Mouse (Mus musculus) erythroblast, embryonic 14.5 days (primary cell): ENCODE results near the gene Nell2. TPM values are rescaled to one million over a fixed set of nuclear protein-coding genes. Genes with fewer than 3 reads are reported as not detected.

Source experiments
- H3K27me3 ChIP-seq: 2 replicates; pipeline ENCODE4 v1.6.1; 2012; ENCODE audit warnings: inconsistent platforms; ENCODE audit not compliant: control insufficient read depth
- H3K36me3 ChIP-seq: 2 replicates; pipeline ENCODE4 v1.6.1; 2012; ENCODE audit warnings: mild to moderate bottlenecking, inconsistent platforms; ENCODE audit not compliant: control insufficient read depth
- H3K4me1 ChIP-seq: 2 replicates; pipeline ENCODE4 v1.6.1; 2012; ENCODE audit warnings: inconsistent platforms; ENCODE audit not compliant: control insufficient read depth
- H3K4me3 ChIP-seq: replicated peaks from 2 replicates; pipeline ENCODE3; 2012; ENCODE audit warnings: moderate library complexity, mild to moderate bottlenecking, inconsistent platforms
- H3K9me3 ChIP-seq: 2 replicates; pipeline ENCODE4 v1.6.1; 2012; ENCODE audit warnings: low read length, inconsistent platforms, mixed read lengths; ENCODE audit not compliant: control insufficient read depth
- GATA1 ChIP-seq: IDR thresholded peaks from 2 replicates; pipeline ENCODE4 v1.6.1; 2012; ENCODE audit warnings: low read length, inconsistent platforms, mixed read lengths
- TAL1 ChIP-seq: IDR thresholded peaks from 3 replicates; pipeline ENCODE4 v1.6.1; 2012; ENCODE audit warnings: low read length, inconsistent platforms, mixed read lengths
- polyA plus RNA-seq: library from polyadenylated mRNA; stranded (reverse); fragments of >175 nt; gene quantifications from 2 replicates; pipeline ENCODE4 v1.2.3, GENCODE M21; 2012

Gene Nell2
- polyA plus RNA-seq, 1 experiment, result not detected

GRCm38 (mm10) chr15:95388950-95389349 lies 139.4 kb downstream of the Nell2 start:
- Histone ChIP-seq H3K27me3 (no peaks in the 10 kb centered on the region), H3K4me1 (no peaks in the 10 kb centered on the region), H3K9me3 (peaks cover 16% of the 10 kb centered on the region; the same call in 1 of the 2 replicates), H3K4me3 (no peak overlapping the region), H3K36me3 (no peaks in the 10 kb centered on the region)
- TF ChIP-seq GATA1 (no peak), TAL1 (no peak)

GRCm38 (mm10) chr15:95380859-95381258 lies 147.5 kb downstream of the Nell2 start:
- Histone ChIP-seq H3K4me3 (no peak overlapping the region), H3K9me3 (peaks cover 11% of the 10 kb centered on the region), H3K27me3 (no peaks in the 10 kb centered on the region), H3K4me1 (no peaks in the 10 kb centered on the region), H3K36me3 (no peaks in the 10 kb centered on the region)
- TF ChIP-seq GATA1 (no peak), TAL1 (no peak)

- no peaks in the 10 kb centered on the region for H3K4me1 ChIP-seq
- no peak overlapping the region for H3K4me3 ChIP-seq
- no peak for TF ChIP-seq GATA1
- TF ChIP-seq TAL1, result no peak
- no peaks in the 10 kb centered on the region for H3K27me3 ChIP-seq
- peaks cover 17% of the 10 kb centered on the region for H3K9me3 ChIP-seq
- no peaks in the 10 kb centered on the region for H3K36me3 ChIP-seq
These were observed 157.5 kb downstream of the Nell2 start for GRCm38 (mm10) chr15:95370720-95371395.

- Histone ChIP-seq H3K4me3 (no peak overlapping the region), H3K36me3 (no peaks in the 10 kb centered on the region), H3K4me1 (no peaks in the 10 kb centered on the region), H3K9me3 (peaks cover 16% of the 10 kb centered on the region), H3K27me3 (no peaks in the 10 kb centered on the region)
- TF ChIP-seq TAL1 (no peak), GATA1 (no peak)
These were observed 160.2 kb downstream of the Nell2 start for GRCm38 (mm10) chr15:95368185-95368584.

- no peaks in the 10 kb centered on the region for H3K27me3 ChIP-seq
- TF ChIP-seq GATA1 (no peak), TAL1 (no peak)
- H3K4me1 ChIP-seq, result no peaks in the 10 kb centered on the region
- H3K9me3 ChIP-seq, result peaks cover 13% of the 10 kb centered on the region
- no peak overlapping the region for H3K4me3 ChIP-seq
- no peaks in the 10 kb centered on the region for H3K36me3 ChIP-seq
These were observed 161.9 kb downstream of the Nell2 start for GRCm38 (mm10) chr15:95366506-95366905.

- no peaks in the 10 kb centered on the region for H3K27me3 ChIP-seq
- TF ChIP-seq GATA1 (no peak), TAL1 (no peak)
- H3K4me1 ChIP-seq, result no peaks in the 10 kb centered on the region
- H3K9me3 ChIP-seq, result peaks cover 7% of the 10 kb centered on the region; the same call in 1 of the 2 replicates
- H3K4me3 ChIP-seq, result no peak overlapping the region
- no peaks in the 10 kb centered on the region for H3K36me3 ChIP-seq
These were observed 173.6 kb downstream of the Nell2 start for GRCm38 (mm10) chr15:95354806-95355205.

GRCm38 (mm10) chr15:95334323-95335296 lies 193.7 kb downstream of the Nell2 start:
- peaks cover 40% of the 10 kb centered on the region for H3K9me3 ChIP-seq
- H3K36me3 ChIP-seq, result no peaks in the 10 kb centered on the region
- TF ChIP-seq TAL1 (no peak), GATA1 (no peak)
- H3K4me3 ChIP-seq, result no peak overlapping the region
- no peaks in the 10 kb centered on the region for H3K27me3 ChIP-seq
- H3K4me1 ChIP-seq, result no peaks in the 10 kb centered on the region

GRCm38 (mm10) chr15:95333229-95333628 lies 195.1 kb downstream of the Nell2 start:
- Histone ChIP-seq H3K9me3 (peaks cover 42% of the 10 kb centered on the region), H3K27me3 (no peaks in the 10 kb centered on the region)

GRCm38 (mm10) chr15:95330926-95331325 lies 197.4 kb downstream of the Nell2 start:
- Histone ChIP-seq H3K36me3 (no peaks in the 10 kb centered on the region), H3K27me3 (no peaks in the 10 kb centered on the region), H3K9me3 (peaks cover 51% of the 10 kb centered on the region), H3K4me1 (no peaks in the 10 kb centered on the region), H3K4me3 (no peak overlapping the region)
- TF ChIP-seq TAL1, result no peak
- TF ChIP-seq GATA1, result no peak

More at GRCm38 (mm10) chr15:95333229-95333628, 195.1 kb downstream of the Nell2 start:
- H3K4me3 ChIP-seq, result no peak overlapping the region
- TF ChIP-seq GATA1, result no peak
- no peak for TF ChIP-seq TAL1
- H3K36me3 ChIP-seq, result no peaks in the 10 kb centered on the region
- H3K4me1 ChIP-seq, result no peaks in the 10 kb centered on the region
